Mouse (Mus musculus): ENCODE data around the gene Cdpf1. TPM values are rescaled to one million over a fixed set of nuclear protein-coding genes. Genes with fewer than 3 reads are reported as not detected.

Gene Cdpf1
- total RNA-seq (2023) = 25.5 TPM

GRCm38 (mm10) chr15:85811535-85812277 is at the start of gene Cdpf1:
TSS of gene Cdpf1 (minus strand) at chr15:85811697.

GRCm38 (mm10) chr15:85859490-85860031 is 48.1 kb upstream of the Cdpf1 start, which contains the start of gene Gtse1:
TSS of gene Gtse1 (plus strand) at chr15:85859745.

GRCm38 (mm10) chr15:85831954-85832590 is 20.6 kb upstream of the Cdpf1 start, which contains the start of gene Ttc38:
TSS of gene Ttc38 (plus strand) at chr15:85832306.

GRCm38 (mm10) chr15:85821203-85822010 is 9.9 kb upstream of the Cdpf1 start, which contains the start of gene Pkdrej:
TSS of gene Pkdrej (minus strand) at chr15:85821734.

Other genes starting within 250 kb of the Cdpf1 start
- not detected for gene Wnt7b, start 229.2 kb downstream of the Cdpf1 start, total RNA-seq (2023)
- not detected for gene Ppara, start 76.7 kb downstream of the Cdpf1 start, total RNA-seq (2023)
- not detected for gene Pkdrej, start 10.0 kb upstream of the Cdpf1 start, total RNA-seq (2023)
- 17.5 TPM for gene Ttc38, start 20.6 kb upstream of the Cdpf1 start, total RNA-seq (2023)
- 3.3 TPM for gene Gtse1, start 48.0 kb upstream of the Cdpf1 start, total RNA-seq (2023)
- 26.1 TPM for gene Trmu, start 67.6 kb upstream of the Cdpf1 start, total RNA-seq (2023)
- 28.4 TPM for gene Celsr1, start 222.1 kb upstream of the Cdpf1 start, total RNA-seq (2023)
- gene Gramd4, start 246.0 kb upstream of the Cdpf1 start, total RNA-seq (2023) = 117 TPM